Mouse (Mus musculus): ENCODE results near the gene Fgd5. TPM values are rescaled to one million over a fixed set of nuclear protein-coding genes. Genes with fewer than 3 reads are reported as not detected.

Gene Fgd5
- total and polyA plus RNA-seq, 3 experiments, result 0.03 TPM; not detected in 2

- peaks cover 0 to 9% of the 10 kb centered on the region in 2 experiments; a peak in 1 of 4 replicates for H3K4me1 ChIP-seq (ENCODE audit: control insufficient read depth in 1 of 2, insufficient read depth in 2 of 2, low read length in 2 of 2)
- no peaks in the 10 kb centered on the region for H3K9me3 ChIP-seq (replicated peaks; ENCODE audit: insufficient read depth, low read length)
- DNase-seq (ENCODE audit: low read depth, low spot score), result no peak
- no peak overlapping the region for H3K4me3 ChIP-seq (ENCODE audit: control insufficient read depth in 1 of 2, insufficient read depth in 1 of 2, low read depth in 2 of 2, low read length in 2 of 2)
- no peaks in the 10 kb centered on the region for H3K79me2 ChIP-seq (ENCODE audit: control insufficient read depth, insufficient read depth, low read length, poor library complexity)
- H3K9ac ChIP-seq (ENCODE audit: control insufficient read depth, low read depth, low read length, poor library complexity, severe bottlenecking), result no peak overlapping the region
- peaks cover 3 to 4% of the 10 kb centered on the region in 2 experiments for H3K27me3 ChIP-seq (ENCODE audit: control insufficient read depth in 1 of 2, insufficient read depth in 2 of 2, low read length in 2 of 2)
- H3K27ac ChIP-seq (ENCODE audit: control insufficient read depth, low read depth, low read length), result no peak overlapping the region
- no peak for TF ChIP-seq ELF1 (IDR thresholded peaks at IDR 0.05; ENCODE audit: low read depth, low read length)
- TF ChIP-seq MYB (IDR thresholded peaks at IDR 0.05; ENCODE audit: low read depth, low read length), result no peak
- no peak for TF ChIP-seq CHD1 (IDR thresholded peaks at IDR 0.05; ENCODE audit: low read depth, low read length)
- no peak for TF ChIP-seq MAZ (IDR thresholded peaks at IDR 0.05; ENCODE audit: low read depth, low read length)
- TF ChIP-seq TCF12 (IDR thresholded peaks at IDR 0.05; ENCODE audit: low read depth, low read length), result no peak
- no peak for TF ChIP-seq ZNF384 (IDR thresholded peaks at IDR 0.05; ENCODE audit: low read depth, low read length)
- no peak for TF ChIP-seq MYC (IDR thresholded peaks at IDR 0.05; ENCODE audit: low read depth, low read length)
- no peaks in the 10 kb centered on the region; a peak in 1 of 4 replicates for H3K36me3 ChIP-seq (ENCODE audit: control insufficient read depth in 1 of 2, insufficient read depth in 2 of 2, low read length in 2 of 2)
These were observed 85.4 kb downstream of the Fgd5 start for GRCm38 (mm10) chr6:92064101-92064500.

GRCm38 (mm10) chr6:92065721-92066496 is 87.2 kb downstream of the Fgd5 start:
- Histone ChIP-seq H3K9ac (ENCODE audit: control insufficient read depth, low read depth, low read length, poor library complexity, severe bottlenecking) (no peak overlapping the region), H3K79me2 (ENCODE audit: control insufficient read depth, insufficient read depth, low read length, poor library complexity) (no peaks in the 10 kb centered on the region), H3K27me3 (ENCODE audit: control insufficient read depth in 1 of 2, insufficient read depth in 2 of 2, low read length in 2 of 2) (peaks cover 2 to 6% of the 10 kb centered on the region in 2 experiments), H3K27ac (ENCODE audit: control insufficient read depth, low read depth, low read length) (no peak overlapping the region), H3K9me3 (replicated peaks; ENCODE audit: insufficient read depth, low read length) (no peaks in the 10 kb centered on the region), H3K4me3 (ENCODE audit: control insufficient read depth in 1 of 2, insufficient read depth in 1 of 2, low read depth in 2 of 2, low read length in 2 of 2) (peak overlapping the region; percentile 30 to 43; a peak in 2 of 4 replicates), H3K36me3 (ENCODE audit: control insufficient read depth in 1 of 2, insufficient read depth in 2 of 2, low read length in 2 of 2) (no peaks in the 10 kb centered on the region; a peak in 1 of 4 replicates), H3K4me1 (ENCODE audit: control insufficient read depth in 1 of 2, insufficient read depth in 2 of 2, low read length in 2 of 2) (peaks cover 0 to 9% of the 10 kb centered on the region in 2 experiments; a peak in 1 of 4 replicates)
- peak; percentile 74 for DNase-seq (ENCODE audit: low read depth, low spot score)
- TF ChIP-seq E2F4 (IDR thresholded peaks at IDR 0.05; ENCODE audit: borderline replicate concordance, low read depth, low read length) (no peak), KAT2A (conservative IDR thresholded peaks at IDR 0.05; ENCODE audit: low read depth, low read length) (no peak), MXI1 (IDR thresholded peaks at IDR 0.05; ENCODE audit: low read depth, low read length) (peak; percentile 46), HCFC1 (IDR thresholded peaks at IDR 0.05; ENCODE audit: low read depth, low read length) (no peak), SIN3A (IDR thresholded peaks at IDR 0.05; ENCODE audit: low read length) (peak; percentile 49; the same call in 1 of the 2 replicates), CTCF (IDR thresholded peaks at IDR 0.05 in 2 of 3, conservative IDR thresholded peaks at IDR 0.05 in 1 of 3; ENCODE audit: control insufficient read depth in 1 of 3, insufficient read depth in 1 of 3, low read depth in 2 of 3, low read length in 3 of 3, poor library complexity in 1 of 3, severe bottlenecking in 1 of 3) (peak; percentile 56 to 91 (median 84)), MEF2A (IDR thresholded peaks at IDR 0.05; ENCODE audit: extremely low read depth, insufficient replicate concordance, low read depth, low read length, poor library complexity, severe bottlenecking) (no peak), ZC3H11A (IDR thresholded peaks at IDR 0.05; ENCODE audit: low read depth, low read length) (peak; percentile 48), CHD2 (IDR thresholded peaks at IDR 0.05; ENCODE audit: low read length) (no peak), NELFE (IDR thresholded peaks at IDR 0.05; ENCODE audit: low read depth, low read length) (no peak), UBTF (IDR thresholded peaks at IDR 0.05; ENCODE audit: borderline replicate concordance, insufficient read depth, low read depth, low read length) (no peak), NRF1 (IDR thresholded peaks at IDR 0.05; ENCODE audit: insufficient read depth, low read depth, low read length, poor library complexity, severe bottlenecking) (no peak), TBP (IDR thresholded peaks at IDR 0.05; ENCODE audit: low read depth, low read length) (no peak), TAL1 (IDR thresholded peaks at IDR 0.05; ENCODE audit: low read length) (no peak), USF1 (IDR thresholded peaks at IDR 0.05; ENCODE audit: low read depth, low read length) (no peak), RCOR1 (IDR thresholded peaks at IDR 0.05; ENCODE audit: low read depth, low read length) (no peak), MAFK (IDR thresholded peaks at IDR 0.05; ENCODE audit: borderline replicate concordance, low read depth, low read length) (no peak), GABPA (IDR thresholded peaks at IDR 0.05; ENCODE audit: low read depth, low read length) (no peak), RAD21 (IDR thresholded peaks at IDR 0.05; ENCODE audit: low read depth, low read length) (peak; percentile 52), BHLHE40 (IDR thresholded peaks at IDR 0.05; ENCODE audit: borderline replicate concordance, low read depth, low read length) (0 out of 2 replicates have a peak, but pooled peaks have one; percentile 28), CHD1 (IDR thresholded peaks at IDR 0.05; ENCODE audit: low read depth, low read length) (no peak), JUND (IDR thresholded peaks at IDR 0.05; ENCODE audit: low read depth, low read length) (no peak), EP300 (IDR thresholded peaks at IDR 0.05; ENCODE audit: low read depth in 1 of 2, low read length in 2 of 2) (no peak), TCF12 (IDR thresholded peaks at IDR 0.05; ENCODE audit: low read depth, low read length) (no peak), SMC3 (IDR thresholded peaks at IDR 0.05; ENCODE audit: low read depth, low read length) (peak; percentile 79)
